ENCODE assay signal across 25 mouse cellular contexts in the genomic region with DNA sequence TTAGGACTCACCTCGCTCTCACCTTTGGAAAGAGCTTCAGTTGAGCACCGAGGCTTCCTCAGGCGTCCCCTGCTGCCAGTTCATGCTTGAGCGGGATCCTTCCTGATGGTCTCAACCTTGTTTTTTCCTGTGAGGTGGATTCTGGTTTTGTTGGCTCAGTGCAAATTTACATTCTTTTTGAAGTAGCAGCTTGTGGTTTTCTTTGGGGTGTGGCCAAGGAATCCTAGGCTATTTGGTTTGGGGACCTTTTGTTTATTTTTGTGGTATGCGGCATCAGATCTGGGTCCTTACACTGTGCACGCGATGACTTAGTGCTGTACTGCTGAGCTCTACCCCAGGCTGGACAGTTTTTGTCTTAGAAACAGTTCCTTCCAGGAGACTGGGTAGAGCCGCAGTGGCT. TPM values are rescaled to one million over a fixed set of nuclear protein-coding genes. Genes with fewer than 3 reads are reported as not detected.
DNase-seq lines count a peak whose midpoint lies in the region; ATAC-seq and TF ChIP-seq lines count a peak whose summit lies in the region.
"Had no signal": no experiment of that assay in that cellular context is flagged by ENCODE, and none has a peak within 500 bp of the region (broad histone marks: within the 10 kb centered on the region; RNA-seq: fewer than 3 reads in every experiment).

No protein-coding gene starts in this region.

- H3K4me3 ChIP-seq in stomach, postnatal 0 days (ENCODE audit: low read depth, low read length): no peak overlapping the region
- H3K4me3 ChIP-seq: heart, embryonic 10.5 days; heart, embryonic 15.5 days; kidney, embryonic 15.5 days; midbrain, embryonic 12.5 days; neural tube, embryonic 13.5 days had no signal

- H3K9ac ChIP-seq in stomach, postnatal 0 days (ENCODE audit: low read length): no peak overlapping the region
- H3K9ac ChIP-seq: heart, embryonic 15.5 days; kidney, embryonic 15.5 days; liver, embryonic 14.5 days; midbrain, embryonic 12.5 days; neural tube, embryonic 13.5 days had no signal

- no peak overlapping the region for H3K4me2 ChIP-seq in stomach, postnatal 0 days (replicated peaks; ENCODE audit: low read depth)
- H3K4me2 ChIP-seq: heart, embryonic 15.5 days; kidney, embryonic 15.5 days; midbrain, embryonic 12.5 days; neural tube, embryonic 13.5 days had no signal

- peak; percentile 54 for DNase-seq in heart, adult 11 months
- DNase-seq in heart, adult 8-10 months (ENCODE audit: low spot score): no peak
- DNase-seq in 3T3-L1 (ENCODE audit: low read depth, low spot score) (peak; percentile 20), R1 (ENCODE audit: low read depth, low spot score) (peak; percentile 68)
- DNase-seq in lung, postnatal 36 days: peak; percentile 64
- DNase-seq in urinary bladder, adult 18-20 months (ENCODE audit: low spot score in 2 of 2): no peak
- DNase-seq in stomach, postnatal 0 days (ENCODE audit: low spot score): no peak
- DNase-seq: adrenal gland, postnatal 10 days; cerebellum, adult 8-10 months; cerebellum, postnatal 25 days; kidney, adult 18-20 months; kidney, postnatal 25 days; liver had no signal

- no peak overlapping the region for H3K27ac ChIP-seq in stomach, postnatal 0 days (replicated peaks)
- H3K27ac ChIP-seq: heart, embryonic 10.5 days; heart, embryonic 15.5 days; kidney, embryonic 15.5 days; liver, embryonic 14.5 days; midbrain, embryonic 12.5 days; neural tube, embryonic 13.5 days had no signal

- H3K9me3 ChIP-seq in stomach, postnatal 0 days (ENCODE audit: control insufficient read depth, low read length): no peaks in the 10 kb centered on the region
- H3K9me3 ChIP-seq: heart, embryonic 10.5 days; heart, embryonic 15.5 days; kidney, embryonic 15.5 days; midbrain, embryonic 12.5 days; neural tube, embryonic 13.5 days had no signal

- no peak for ATAC-seq in stomach, postnatal 0 days (ENCODE audit: low FRiP score, low TSS enrichment)
- ATAC-seq: forebrain, embryonic 14.5 days; hindbrain, embryonic 16.5 days had no signal

- H3K36me3 ChIP-seq in stomach, postnatal 0 days (ENCODE audit: control insufficient read depth, insufficient read depth, low read length): peaks cover 6% of the 10 kb centered on the region; the same call in 1 of the 2 replicates

- no peaks in the 10 kb centered on the region for H3K4me1 ChIP-seq in stomach, postnatal 0 days (replicated peaks; ENCODE audit: control insufficient read depth, insufficient read depth)
- H3K4me1 ChIP-seq: heart, embryonic 15.5 days; midbrain, embryonic 12.5 days; neural tube, embryonic 13.5 days had no signal

- 56% methylated on average over 8 of the region's 8 CpGs for WGBS in stomach, postnatal 0 days

- TF ChIP-seq EP300 in stomach, postnatal 0 days (optimal IDR thresholded peaks at IDR 0.05): no peak

- no peaks in the 10 kb centered on the region for H3K27me3 ChIP-seq in stomach, postnatal 0 days (ENCODE audit: control insufficient read depth, insufficient read depth, low read length)
- H3K27me3 ChIP-seq: heart, embryonic 15.5 days; kidney, embryonic 15.5 days; midbrain, embryonic 12.5 days; neural tube, embryonic 13.5 days had no signal

- no peak for TF ChIP-seq CTCF in stomach, postnatal 0 days (IDR thresholded peaks at IDR 0.05; ENCODE audit: low read depth)

RNA-seq across cellular contexts. Expression of gene Mtg2, which starts 10.3 kb away (rescaled TPM):
- total RNA-seq in heart, adult 8-10 months (2022): 10 to 100 TPM; 29.1 to 34.0 (median 30.1) TPM
- polyA plus RNA-seq in stomach, postnatal 0 days (2015; fragmentation: Nextera tagmentation; extraction: Ambion mirVana): 13.9 and 14.0 TPM in 2 replicates

RNA-seq across cellular contexts. Expression of gene Hrh3, which starts 23.6 kb away (rescaled TPM):
- under 1 TPM in 1 of 4 experiments, not detected in 3; 0.22 TPM for total RNA-seq in heart, adult 8-10 months (2022)
- polyA plus RNA-seq in stomach, postnatal 0 days (2015; fragmentation: Nextera tagmentation; extraction: Ambion mirVana): 0.05 TPM in 1 of 2 replicates, not detected in the other
- total RNA-seq: heart, postnatal 25 days; MEL had no signal
- polyA plus RNA-seq: C2C12; heart, embryonic 10.5 days; heart, embryonic 15.5 days; kidney, embryonic 15.5 days; liver, embryonic 14.5 days; lung, embryonic 16.5 days had no signal

RNA-seq across cellular contexts. Expression of gene Ss18l1, which starts 38.4 kb away (rescaled TPM):
- total RNA-seq in heart, adult 8-10 months (2022): 1 to 10 TPM; 1.6 to 3.1 (median 2.4) TPM
- polyA plus RNA-seq in stomach, postnatal 0 days (2015; fragmentation: Nextera tagmentation; extraction: Ambion mirVana): 1.4 TPM in 2 replicates

RNA-seq across cellular contexts. Expression of gene Osbpl2, which starts 38.4 kb away (rescaled TPM):
- total RNA-seq in heart, adult 8-10 months (2022): 10 to 100 TPM; 38.2 to 44.9 (median 39.7) TPM
- polyA plus RNA-seq in stomach, postnatal 0 days (2015; fragmentation: Nextera tagmentation; extraction: Ambion mirVana): 46.4 and 50.4 TPM in 2 replicates

RNA-seq across cellular contexts. Expression of gene Psma7, which starts 38.4 kb away (rescaled TPM):
- total RNA-seq in heart, adult 8-10 months (2022): 100 to 1,000 TPM; 140 to 162 (median 155) TPM
- polyA plus RNA-seq in stomach, postnatal 0 days (2015; fragmentation: Nextera tagmentation; extraction: Ambion mirVana): 469 and 490 TPM in 2 replicates

Comparison
In these comparisons a context has a peak if more than half of its experiments do, and no peak if none do; other contexts are left out.
1. DNase-seq: peak in heart, adult 11 months (single experiment), 3T3-L1 (single experiment), R1 (single experiment) and lung, postnatal 36 days (single experiment); none in heart, adult 8-10 months (single experiment), urinary bladder, adult 18-20 months (0 of 2) and stomach, postnatal 0 days (single experiment).